Mouse (Mus musculus) heart, embryonic 10.5 days (tissue): ENCODE measurements around the gene Ctnna2. TPM values are rescaled to one million over a fixed set of nuclear protein-coding genes. Genes with fewer than 3 reads are reported as not detected.

Experiments used
- DNase-seq: peaks from one replicate; pipeline ENCODE4 v3.0.0-alpha.2; 2017; ENCODE audit warnings: low spot score
- H3K27ac ChIP-seq: fragments of 300-500 bp; sonication (generic); 2 replicates; pipeline ENCODE4 v1.5.1; 2016; ENCODE audit warnings: mild to moderate bottlenecking
- H3K27me3 ChIP-seq: fragments of 300-500 bp; sonication (generic); 2 replicates; pipeline ENCODE4 v1.6.1; 2016; ENCODE audit warnings: mild to moderate bottlenecking; ENCODE audit not compliant: poor library complexity, insufficient read depth, severe bottlenecking
- H3K36me3 ChIP-seq: fragments of 300-500 bp; sonication (generic); 2 replicates; pipeline ENCODE4 v1.6.1; 2016; ENCODE audit warnings: mild to moderate bottlenecking, moderate library complexity
- H3K4me1 ChIP-seq: fragments of 300-500 bp; sonication (generic); 2 replicates; pipeline ENCODE4 v1.6.1; 2016; ENCODE audit warnings: mild to moderate bottlenecking
- H3K4me3 ChIP-seq: fragments of 300-500 bp; sonication (generic); 2 replicates; pipeline ENCODE4 v1.5.1; 2016; ENCODE audit warnings: mild to moderate bottlenecking, moderate library complexity
- H3K9me3 ChIP-seq: fragments of 300-500 bp; sonication (generic); 2 replicates; pipeline ENCODE4 v1.6.1; 2016; ENCODE audit warnings: mild to moderate bottlenecking, moderate library complexity
- WGBS: fragments of 180-500 bp; shearing (Covaris S2); methylation state at CpG from one replicate; pipeline ENCODE4 v1.1.7; 2016; 5-methylcytosine and 5-hydroxymethylcytosine counted together
- polyA plus RNA-seq: library from polyadenylated mRNA; unstranded; fragments of >200 nt; fragmentation: Nextera tagmentation; extraction: Ambion mirVana; gene quantifications from 2 replicates; pipeline ENCODE4 v1.2.1, GENCODE M21; 2016

Ctnna2 gene
- polyA plus RNA-seq, 1 experiment from 2014 or later = 2.7 TPM

GRCm38 (mm10) chr6:77527636-77528035, 451.9 kb downstream of the Ctnna2 start:
- H3K9me3 ChIP-seq = no peaks in the 10 kb centered on the region
- no peaks in the 10 kb centered on the region for H3K36me3 ChIP-seq
- H3K4me3 ChIP-seq = no peak overlapping the region
- H3K4me1 ChIP-seq = no peaks in the 10 kb centered on the region
- WGBS = 65% methylated on average over 2 of the region's 2 CpGs
- H3K27me3 ChIP-seq = no peaks in the 10 kb centered on the region
- no peak overlapping the region for H3K27ac ChIP-seq
- no peak for DNase-seq

DNA sequence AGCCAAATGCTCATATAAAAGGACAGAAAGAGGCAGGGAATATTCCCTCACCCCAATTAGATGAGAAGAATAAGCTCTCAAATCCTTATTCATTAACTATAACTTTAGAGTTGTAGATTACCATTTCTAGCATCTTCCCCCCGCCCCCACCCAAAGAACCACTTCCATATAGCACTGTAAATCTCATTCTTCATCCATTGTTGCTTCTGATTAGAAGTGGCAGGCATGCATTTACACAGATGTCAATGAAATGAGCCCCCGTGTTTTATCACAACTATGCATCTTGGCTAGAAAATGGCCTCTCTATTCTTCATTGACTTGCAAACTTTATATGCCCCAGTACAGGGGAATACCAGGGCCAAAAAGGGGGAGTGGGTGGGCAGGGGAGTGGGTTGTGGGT, 457.7 kb downstream of the Ctnna2 start:
- Histone ChIP-seq H3K36me3 (no peaks in the 10 kb centered on the region), H3K9me3 (no peaks in the 10 kb centered on the region), H3K4me3 (no peak overlapping the region), H3K27ac (no peak overlapping the region), H3K27me3 (no peaks in the 10 kb centered on the region), H3K4me1 (no peaks in the 10 kb centered on the region)
- WGBS = 72% methylated on average over 2 of the region's 2 CpGs
- no peak for DNase-seq

DNA sequence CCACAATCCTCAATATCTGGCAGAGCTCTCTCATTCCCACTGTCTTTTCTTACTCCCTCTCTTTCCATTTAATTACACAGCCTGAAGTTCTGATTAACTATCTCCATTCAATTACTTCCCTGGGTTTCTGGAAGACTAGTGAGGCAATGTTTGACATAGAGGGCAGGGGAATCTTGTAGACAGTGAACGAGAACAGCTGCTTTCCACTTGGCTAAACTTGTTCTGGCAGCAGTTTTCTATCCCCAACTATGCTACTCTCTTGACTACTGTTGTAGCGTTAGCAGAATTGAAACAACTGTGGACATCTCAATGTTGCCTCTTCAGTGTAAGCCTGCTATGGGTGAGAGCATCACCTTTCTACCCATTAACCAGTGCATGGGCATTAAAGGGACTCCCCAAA, 463.0 kb downstream of the Ctnna2 start:
- 69% methylated on average over 2 of the region's 2 CpGs for WGBS
- Histone ChIP-seq H3K9me3 (no peaks in the 10 kb centered on the region), H3K27me3 (no peaks in the 10 kb centered on the region), H3K27ac (no peak overlapping the region), H3K4me1 (no peaks in the 10 kb centered on the region), H3K4me3 (no peak overlapping the region), H3K36me3 (no peaks in the 10 kb centered on the region)
- DNase-seq = no peak

- no peak for DNase-seq
- H3K27ac ChIP-seq = no peak overlapping the region
- no peaks in the 10 kb centered on the region for H3K4me1 ChIP-seq
- WGBS = 12% methylated on average over 5 of the region's 5 CpGs
- H3K4me3 ChIP-seq = no peak overlapping the region
- no peaks in the 10 kb centered on the region for H3K9me3 ChIP-seq
- no peaks in the 10 kb centered on the region for H3K27me3 ChIP-seq
- no peaks in the 10 kb centered on the region for H3K36me3 ChIP-seq
Observed at GRCm38 (mm10) chr6:77511805-77512204, 467.7 kb downstream of the Ctnna2 start.

DNA sequence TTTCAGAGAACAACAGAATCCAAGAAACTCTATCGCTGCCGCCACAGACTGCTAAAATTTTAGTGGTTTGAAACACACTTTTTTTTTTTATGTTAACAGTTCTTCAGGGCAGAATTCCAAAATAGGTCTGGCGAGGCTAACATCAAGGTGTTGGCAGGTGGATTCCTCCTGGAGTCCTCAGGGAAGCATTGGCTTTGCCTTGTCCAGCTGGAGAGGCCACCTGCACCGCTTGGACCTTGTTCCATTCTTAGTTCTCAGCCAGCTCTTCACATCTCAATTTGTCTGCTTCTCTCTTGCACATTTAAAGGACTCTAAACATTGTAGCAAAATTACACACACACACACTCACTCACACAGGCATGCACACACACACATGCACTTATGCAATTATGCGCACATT, 487.8 kb downstream of the Ctnna2 start:
- H3K9me3 ChIP-seq = no peaks in the 10 kb centered on the region

DNA sequence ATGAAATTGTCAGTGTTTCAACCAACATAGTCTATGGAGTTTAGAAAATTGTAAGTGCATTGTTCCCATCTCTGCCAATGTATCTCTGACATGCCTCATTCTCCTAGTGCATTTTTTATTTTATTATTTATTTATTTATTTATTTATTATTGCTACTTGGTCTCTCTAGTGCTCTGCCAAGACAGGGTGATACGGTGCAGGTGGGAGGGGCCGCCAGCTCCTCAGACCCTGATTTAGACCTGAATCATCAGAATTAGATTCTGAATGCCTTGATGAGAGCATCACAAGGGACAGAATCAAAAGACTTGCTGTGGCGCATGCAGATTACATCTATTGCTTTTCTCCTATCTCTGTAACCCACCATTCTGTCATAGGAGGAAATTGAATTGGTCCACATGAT, 492.8 kb downstream of the Ctnna2 start:
- Histone ChIP-seq H3K4me1 (no peaks in the 10 kb centered on the region), H3K36me3 (no peaks in the 10 kb centered on the region), H3K27ac (no peak overlapping the region), H3K4me3 (no peak overlapping the region), H3K9me3 (no peaks in the 10 kb centered on the region), H3K27me3 (no peaks in the 10 kb centered on the region)
- 90% methylated on average over 3 of the region's 3 CpGs for WGBS
- DNase-seq = no peak

More for the DNA sequence above, 487.8 kb downstream of the Ctnna2 start:
- no peak for DNase-seq
- WGBS = 85% methylated on average over 5 of the region's 5 CpGs
- Histone ChIP-seq H3K4me1 (no peaks in the 10 kb centered on the region), H3K27ac (no peak overlapping the region), H3K27me3 (no peaks in the 10 kb centered on the region), H3K4me3 (no peak overlapping the region), H3K36me3 (no peaks in the 10 kb centered on the region)

DNA sequence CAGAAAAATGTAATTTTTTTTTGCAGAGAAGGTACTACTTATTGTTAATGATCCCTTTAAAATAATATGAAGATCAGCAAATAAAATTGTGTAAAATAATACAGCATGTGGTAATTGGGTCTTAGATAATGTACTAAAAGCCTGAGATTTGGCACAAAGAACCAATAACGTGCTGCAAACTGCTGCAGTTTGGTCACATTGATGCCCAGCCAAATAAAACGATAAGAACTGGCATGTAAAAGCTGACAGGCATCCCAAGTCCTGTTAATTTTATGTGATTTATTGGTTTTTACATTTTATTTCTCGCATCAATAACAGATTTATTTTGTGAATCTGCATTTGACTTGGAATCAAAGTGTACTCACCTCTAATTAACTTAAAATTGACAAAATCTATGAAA, 497.4 kb downstream of the Ctnna2 start:
- no peak overlapping the region for H3K27ac ChIP-seq
- 77% methylated on average over 3 of the region's 3 CpGs for WGBS
- no peak for DNase-seq
- no peaks in the 10 kb centered on the region for H3K4me1 ChIP-seq
- H3K27me3 ChIP-seq = no peaks in the 10 kb centered on the region
- H3K9me3 ChIP-seq = no peaks in the 10 kb centered on the region
- H3K4me3 ChIP-seq = no peak overlapping the region
- H3K36me3 ChIP-seq = no peaks in the 10 kb centered on the region

DNA sequence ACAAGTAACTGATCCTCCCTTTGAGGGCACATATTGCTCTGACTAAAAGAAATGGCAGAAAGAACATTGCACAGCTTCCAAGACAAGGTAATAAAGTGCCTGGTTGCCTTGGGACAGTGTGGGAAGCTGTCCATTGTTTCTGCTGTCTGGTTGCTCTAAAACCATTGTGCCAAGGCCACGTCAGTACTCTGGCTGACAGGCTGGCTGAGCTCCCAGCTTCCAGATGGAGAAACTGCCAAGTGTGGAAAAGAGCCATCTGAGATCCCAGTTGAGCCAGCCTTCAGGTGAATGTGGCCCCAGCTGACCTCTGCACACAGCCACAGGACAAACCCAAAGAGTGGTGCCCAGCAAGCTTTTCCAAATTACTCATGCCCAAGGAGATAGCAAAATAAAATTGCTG, 504.1 kb downstream of the Ctnna2 start:
- no peak overlapping the region for H3K4me3 ChIP-seq
- H3K36me3 ChIP-seq = no peaks in the 10 kb centered on the region
- WGBS = 50% methylated on average over 1 of the region's 1 CpGs
- no peak for DNase-seq
- H3K9me3 ChIP-seq = no peaks in the 10 kb centered on the region
- no peak overlapping the region for H3K27ac ChIP-seq
- no peaks in the 10 kb centered on the region for H3K4me1 ChIP-seq
- H3K27me3 ChIP-seq = no peaks in the 10 kb centered on the region

DNA sequence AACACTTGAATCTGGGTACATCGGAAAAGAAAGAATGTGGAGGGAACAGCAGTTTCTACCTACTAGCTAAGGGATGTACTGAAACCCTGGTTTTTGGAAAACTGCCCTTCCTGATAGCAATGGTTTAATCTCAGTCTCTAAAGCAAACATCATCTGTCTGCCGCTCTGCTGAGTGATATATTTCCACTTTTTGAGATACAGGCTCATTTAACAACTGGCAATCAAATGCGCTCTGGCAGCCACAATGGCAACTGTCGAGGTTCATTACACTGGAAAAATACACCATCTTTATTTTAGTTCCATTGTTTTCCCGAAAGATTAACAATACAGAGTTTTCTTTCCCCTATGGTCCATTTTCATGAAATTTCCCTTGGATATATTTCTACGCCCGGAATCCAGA, 506.2 kb downstream of the Ctnna2 start:
- Histone ChIP-seq H3K9me3 (no peaks in the 10 kb centered on the region), H3K27ac (no peak overlapping the region), H3K36me3 (no peaks in the 10 kb centered on the region), H3K27me3 (no peaks in the 10 kb centered on the region), H3K4me1 (no peaks in the 10 kb centered on the region), H3K4me3 (no peak overlapping the region)
- no peak for DNase-seq
- 78% methylated on average over 7 of the region's 7 CpGs for WGBS

- WGBS = 90% methylated on average over 3 of the region's 3 CpGs
- DNase-seq = no peak
- no peak overlapping the region for H3K27ac ChIP-seq
- no peak overlapping the region for H3K4me3 ChIP-seq
- no peaks in the 10 kb centered on the region for H3K4me1 ChIP-seq
- H3K27me3 ChIP-seq = no peaks in the 10 kb centered on the region
- H3K36me3 ChIP-seq = no peaks in the 10 kb centered on the region
- no peaks in the 10 kb centered on the region for H3K9me3 ChIP-seq
Observed at GRCm38 (mm10) chr6:77468058-77468457, 511.4 kb downstream of the Ctnna2 start.

GRCm38 (mm10) chr6:77462737-77463136, 516.8 kb downstream of the Ctnna2 start:
- Histone ChIP-seq H3K36me3 (no peaks in the 10 kb centered on the region), H3K9me3 (no peaks in the 10 kb centered on the region), H3K27ac (no peak overlapping the region), H3K4me3 (no peak overlapping the region), H3K27me3 (no peaks in the 10 kb centered on the region), H3K4me1 (no peaks in the 10 kb centered on the region)
- DNase-seq = no peak
- 66% methylated on average over 1 of the region's 1 CpGs for WGBS

- H3K4me3 ChIP-seq = no peak overlapping the region
- no peak for DNase-seq
- H3K9me3 ChIP-seq = no peaks in the 10 kb centered on the region
- no peaks in the 10 kb centered on the region for H3K27me3 ChIP-seq
- WGBS = 80% methylated on average over 2 of the region's 2 CpGs
- no peaks in the 10 kb centered on the region for H3K4me1 ChIP-seq
- H3K36me3 ChIP-seq = no peaks in the 10 kb centered on the region
- H3K27ac ChIP-seq = no peak overlapping the region
Observed at GRCm38 (mm10) chr6:77457919-77458318, 521.6 kb downstream of the Ctnna2 start.

GRCm38 (mm10) chr6:77446861-77447260, 532.6 kb downstream of the Ctnna2 start:
- Histone ChIP-seq H3K4me1 (no peaks in the 10 kb centered on the region), H3K9me3 (no peaks in the 10 kb centered on the region), H3K36me3 (no peaks in the 10 kb centered on the region), H3K27ac (no peak overlapping the region), H3K27me3 (no peaks in the 10 kb centered on the region), H3K4me3 (no peak overlapping the region)
- DNase-seq = no peak
- 64% methylated on average over 1 of the region's 1 CpGs for WGBS

- H3K27me3 ChIP-seq = no peaks in the 10 kb centered on the region
- no peaks in the 10 kb centered on the region for H3K36me3 ChIP-seq
- no peaks in the 10 kb centered on the region for H3K9me3 ChIP-seq
- WGBS = 83% methylated on average over 11 of the region's 11 CpGs
- no peak overlapping the region for H3K4me3 ChIP-seq
- no peak for DNase-seq
- no peak overlapping the region for H3K27ac ChIP-seq
- no peaks in the 10 kb centered on the region for H3K4me1 ChIP-seq
Observed at GRCm38 (mm10) chr6:77443906-77444305, 535.6 kb downstream of the Ctnna2 start.
